Mouse (Mus musculus) ES-Bruce4 (cell line): ENCODE measurements around the gene Dagla.

ENCODE experiments used
- CTCF ChIP-seq: IDR thresholded peaks from one replicate; pipeline ENCODE4 v1.8.1; 2011; ENCODE audit warnings: low read depth, low read length
- EP300 ChIP-seq: IDR thresholded peaks from 2 replicates; pipeline ENCODE4 v1.6.1; 2011; ENCODE audit warnings: low read depth, low read length; ENCODE audit not compliant: insufficient read depth
- POLR2A ChIP-seq: IDR thresholded peaks from one replicate; pipeline ENCODE4 v1.8.1; 2011; ENCODE audit warnings: low read length; ENCODE audit not compliant: insufficient read depth

DNA sequence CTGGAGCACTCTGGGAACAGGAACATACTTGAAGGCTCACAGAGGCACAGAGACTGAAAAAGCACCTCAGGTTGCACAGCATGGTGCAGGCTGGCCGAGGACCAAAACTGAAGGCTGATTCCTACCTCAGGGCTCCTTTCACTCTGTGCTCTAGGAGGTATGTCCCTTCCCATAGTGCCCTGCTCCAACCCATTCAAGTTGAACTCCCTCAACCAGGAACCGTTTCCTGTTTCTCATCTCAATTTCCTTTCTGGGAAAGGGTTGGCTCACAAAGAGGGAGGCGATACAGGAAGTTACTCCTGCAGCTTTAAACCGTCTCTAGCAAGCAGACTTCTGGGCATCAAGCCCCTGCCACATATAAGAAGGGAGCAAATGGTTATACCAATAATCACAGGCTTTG, 13.1 kb upstream of the Dagla start:
- TF ChIP-seq CTCF: no peak
- no peak for TF ChIP-seq POLR2A
- no peak for TF ChIP-seq EP300
